Comparison of ENCODE assay signal across 10 mouse cellular contexts in the genomic region with DNA sequence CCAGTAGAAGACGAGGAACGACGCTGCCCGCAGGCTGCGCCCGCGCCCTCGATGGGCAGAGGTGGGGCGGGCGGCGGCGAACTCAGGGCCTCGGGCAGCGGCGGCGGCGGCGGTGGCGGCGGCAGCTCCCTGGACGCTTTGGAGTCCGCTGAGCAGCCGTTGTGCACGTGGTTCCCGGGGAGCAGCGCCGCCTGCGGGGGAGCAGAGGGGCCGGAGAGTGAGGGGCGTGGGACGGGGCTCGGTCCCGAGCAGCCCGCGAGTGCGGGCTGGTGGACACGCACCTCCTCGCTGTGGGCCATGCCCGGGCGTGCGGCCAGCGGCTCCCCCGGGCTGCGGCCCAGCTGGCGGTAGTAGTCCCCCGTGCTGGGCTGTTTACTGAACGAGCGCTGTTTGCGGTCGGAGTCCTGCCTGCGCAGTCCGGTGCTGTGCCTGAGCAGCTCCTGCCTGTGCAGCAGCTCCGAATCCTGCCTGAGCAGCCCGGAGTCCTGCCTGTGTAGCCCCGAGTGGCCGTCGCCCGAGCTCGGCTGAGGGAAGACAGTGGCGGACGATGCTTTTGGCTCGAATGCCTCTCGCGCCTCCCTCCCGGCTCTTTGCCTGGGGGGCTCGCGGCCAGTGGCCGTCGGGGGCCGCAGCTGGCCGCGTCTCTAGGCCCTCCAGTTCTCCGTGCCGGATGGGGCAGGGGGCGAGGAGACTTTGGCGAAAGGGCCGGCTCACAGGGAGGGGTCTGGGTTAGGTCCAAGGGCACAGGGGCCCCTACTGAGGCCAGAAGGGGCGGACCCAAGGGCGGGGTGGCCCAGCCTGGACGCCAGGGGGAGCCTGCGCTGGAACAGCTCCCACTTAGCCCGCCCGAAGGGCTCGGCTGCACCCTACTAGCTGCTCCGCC. TPM values are rescaled to one million over a fixed set of nuclear protein-coding genes. Genes with fewer than 3 reads are reported as not detected.
DNase-seq lines count a peak whose midpoint lies in the region; ATAC-seq and TF ChIP-seq lines count a peak whose summit lies in the region.
"Had no signal": no experiment of that assay in that cellular context is flagged by ENCODE, and none has a peak within 500 bp of the region (broad histone marks: within the 10 kb centered on the region; RNA-seq: fewer than 3 reads in every experiment).

No protein-coding gene starts in this region.

- intact Hi-C loops in heart, postnatal 36 days (cut with DNase I) = no loop called here

- no peak for TF ChIP-seq RAD21 in MEL (IDR thresholded peaks at IDR 0.05; ENCODE audit: low read depth, low read length)

- peak overlapping the region; percentile 68 for H3K9ac ChIP-seq in MEL (ENCODE audit: control insufficient read depth, low read depth, low read length, poor library complexity, severe bottlenecking)
- no peak overlapping the region; the same call in 1 of the 2 replicates for H3K9ac ChIP-seq in forebrain, embryonic 11.5 days (ENCODE audit: low read length)

- H3K4me2 ChIP-seq in forebrain, embryonic 11.5 days (ENCODE audit: low read depth, low read length, severe bottlenecking) = peak overlapping the region; percentile 49

- under 1% methylated on average over 81 of the region's 85 CpGs for WGBS in forebrain, embryonic 11.5 days

- H3K36me3 ChIP-seq in erythroblast, embryonic 14.5 days (ENCODE audit: control insufficient read depth) = no peaks in the 10 kb centered on the region
- H3K36me3 ChIP-seq in MEL (ENCODE audit: control insufficient read depth in 1 of 2, insufficient read depth in 2 of 2, low read length in 2 of 2) = no peaks in the 10 kb centered on the region
- no peaks in the 10 kb centered on the region for H3K36me3 ChIP-seq in forebrain, embryonic 11.5 days (ENCODE audit: control insufficient read depth, insufficient read depth, low read length)
- H3K36me3 ChIP-seq in megakaryocyte, embryonic 14.5 days (replicated peaks; ENCODE audit: low read length) = peaks cover 22% of the 10 kb centered on the region

- H3K4me3 ChIP-seq in erythroblast, embryonic 14.5 days (replicated peaks) = peak overlapping the region; percentile 45
- H3K4me3 ChIP-seq in MEL (ENCODE audit: control insufficient read depth in 1 of 2, insufficient read depth in 1 of 2, low read depth in 2 of 2, low read length in 2 of 2) = peak overlapping the region; percentile 64 to 68
- peak overlapping the region; percentile 28 for H3K4me3 ChIP-seq in forebrain, embryonic 11.5 days (ENCODE audit: low read depth, low read length)
- H3K4me3 ChIP-seq in megakaryocyte, embryonic 14.5 days (replicated peaks) = peak overlapping the region; percentile 92

- ATAC-seq in erythroblast, adult 5-6 weeks (replicated peaks; ENCODE audit: low FRiP score, poor library complexity, severe bottlenecking) = no peak
- ATAC-seq in forebrain, embryonic 11.5 days (replicated peaks; ENCODE audit: low FRiP score) = peak; percentile 49

- TF ChIP-seq CTCF in MEL (IDR thresholded peaks at IDR 0.05 in 2 of 3, conservative IDR thresholded peaks at IDR 0.05 in 1 of 3; ENCODE audit: control insufficient read depth in 1 of 3, insufficient read depth in 1 of 3, low read depth in 2 of 3, low read length in 3 of 3, poor library complexity in 1 of 3, severe bottlenecking in 1 of 3) = peak in 2 of 3 experiments; percentile 29 to 56; a peak in 4 of 6 replicates

- H3K79me2 ChIP-seq in MEL (ENCODE audit: control insufficient read depth, insufficient read depth, low read length, poor library complexity) = no peaks in the 10 kb centered on the region; the same call in 1 of the 2 replicates

- H3K4me1 ChIP-seq in erythroblast, embryonic 14.5 days (ENCODE audit: control insufficient read depth) = peaks cover 23% of the 10 kb centered on the region
- no peaks in the 10 kb centered on the region for H3K4me1 ChIP-seq in MEL (ENCODE audit: control insufficient read depth in 1 of 2, insufficient read depth in 2 of 2, low read length in 2 of 2)
- peaks cover 23% of the 10 kb centered on the region; the same call in 1 of the 2 replicates for H3K4me1 ChIP-seq in forebrain, embryonic 11.5 days (replicated peaks; ENCODE audit: control insufficient read depth, insufficient read depth, low read length)
- peaks cover 61% of the 10 kb centered on the region for H3K4me1 ChIP-seq in megakaryocyte, embryonic 14.5 days

- peaks cover 24% of the 10 kb centered on the region for H3K9me3 ChIP-seq in erythroblast, embryonic 14.5 days (ENCODE audit: control insufficient read depth, low read length)
- no peaks in the 10 kb centered on the region for H3K9me3 ChIP-seq in MEL (replicated peaks; ENCODE audit: insufficient read depth, low read length)
- H3K9me3 ChIP-seq in forebrain, embryonic 11.5 days (ENCODE audit: control insufficient read depth, low read length) = no peaks in the 10 kb centered on the region
- peaks cover 26% of the 10 kb centered on the region for H3K9me3 ChIP-seq in megakaryocyte, embryonic 14.5 days

- peaks cover 89% of the 10 kb centered on the region for H3K27me3 ChIP-seq in erythroblast, embryonic 14.5 days (ENCODE audit: control insufficient read depth)
- no peaks in the 10 kb centered on the region for H3K27me3 ChIP-seq in MEL (ENCODE audit: control insufficient read depth in 1 of 2, insufficient read depth in 2 of 2, low read length in 2 of 2)
- H3K27me3 ChIP-seq in forebrain, embryonic 11.5 days (ENCODE audit: control insufficient read depth, insufficient read depth, low read length) = peaks cover 87% of the 10 kb centered on the region
- H3K27me3 ChIP-seq in megakaryocyte, embryonic 14.5 days (replicated peaks) = peaks cover 91% of the 10 kb centered on the region

- no peak overlapping the region for H3K27ac ChIP-seq in MEL (ENCODE audit: control insufficient read depth, low read depth, low read length)
- H3K27ac ChIP-seq in forebrain, embryonic 11.5 days (ENCODE audit: low read depth, low read length) = no peak overlapping the region

- no peak for TF ChIP-seq EP300 in MEL (IDR thresholded peaks at IDR 0.05; ENCODE audit: low read depth in 1 of 2, low read length in 2 of 2)

- TF ChIP-seq POLR2A in MEL (IDR thresholded peaks at IDR 0.05; ENCODE audit: control insufficient read depth in 1 of 2, insufficient read depth in 1 of 2, low read depth in 1 of 2, low read length in 2 of 2, poor library complexity in 1 of 2) = no peak

- DNase-seq in MEL (ENCODE audit: low read depth, low spot score) = peak; percentile 53
- DNase-seq in forebrain, embryonic 11.5 days (ENCODE audit: low spot score) = peak; percentile 79
- DNase-seq in heart, postnatal 36 days = peak; percentile 68 to 73
- peak; percentile 79 to 88 for DNase-seq in kidney, postnatal 36 days
- DNase-seq in spleen, postnatal 4 days (ENCODE audit: low spot score in 2 of 2) = peak; percentile 59 to 83

RNA-seq across cellular contexts. Expression of a gene that starts 15.3 kb away (rescaled TPM):
- 0.37 and 0.81 TPM in 2 replicates for polyA plus RNA-seq in erythroblast, embryonic 14.5 days (2012)
- not detected in 2 replicates for total RNA-seq in erythroblast, adult 5-6 weeks (2015; ENCODE audit: low replicate concordance)
- not detected in 2 replicates for total RNA-seq in erythroblast, adult 5-6 weeks (2017; ENCODE audit: low replicate concordance)
- 0.49 and 1.1 TPM in 2 replicates for total RNA-seq in MEL (2012; rRNA removed)
- polyA plus RNA-seq in MEL (2012; ENCODE audit: insufficient read depth in 1 of 2, insufficient read length in 2 of 2, low read depth in 1 of 2, low replicate concordance in 2 of 2, missing spikeins in 1 of 2) = under 1 TPM in 1 of 2 experiments, not detected in 1; 0.97 TPM
- 0.49 TPM in 1 of 2 replicates, not detected in the other for polyA plus RNA-seq in forebrain, embryonic 11.5 days (2014; fragmentation: Nextera tagmentation; extraction: Ambion mirVana)
- 1 to 10 TPM in 1 of 2 experiments, under 1 TPM in 1; 0.81 to 3.2 TPM for total RNA-seq in heart, postnatal 36 days (2021)
- polyA plus RNA-seq in megakaryocyte, embryonic 14.5 days (2012; ENCODE audit: insufficient read depth, low replicate concordance) = 0.56 TPM in 1 of 2 replicates, not detected in the other
- total RNA-seq: G1E had no signal
- polyA plus RNA-seq: G1E had no signal

RNA-seq across cellular contexts. Expression of a gene that starts 21.2 kb away (rescaled TPM):
- polyA plus RNA-seq in erythroblast, embryonic 14.5 days (2012) = 0.08 and 0.11 TPM in 2 replicates
- total RNA-seq in erythroblast, adult 5-6 weeks (2015; ENCODE audit: low replicate concordance) = not detected in 2 replicates
- total RNA-seq in erythroblast, adult 5-6 weeks (2017; ENCODE audit: low replicate concordance) = 0.34 and 0.42 TPM in 2 replicates
- 4.5 and 5.0 TPM in 2 replicates for total RNA-seq in MEL (2012; rRNA removed)
- polyA plus RNA-seq in MEL (2012; ENCODE audit: insufficient read depth in 1 of 2, insufficient read length in 2 of 2, low read depth in 1 of 2, low replicate concordance in 2 of 2, missing spikeins in 1 of 2) = 10 to 100 TPM in 1 of 2 experiments, not detected in 1; 19.6 TPM
- 0.90 and 1.2 TPM in 2 replicates for polyA plus RNA-seq in forebrain, embryonic 11.5 days (2014; fragmentation: Nextera tagmentation; extraction: Ambion mirVana)
- total RNA-seq in heart, postnatal 36 days (2021) = 1 to 10 TPM; 1.8 to 2.7 TPM
- 9.3 and 14.4 TPM in 2 replicates for polyA plus RNA-seq in megakaryocyte, embryonic 14.5 days (2012; ENCODE audit: insufficient read depth, low replicate concordance)

RNA-seq across cellular contexts. Expression of a gene that starts 27.7 kb away (rescaled TPM):
- not detected in 2 replicates for polyA plus RNA-seq in erythroblast, embryonic 14.5 days (2012)
- total RNA-seq in erythroblast, adult 5-6 weeks (2015; ENCODE audit: low replicate concordance) = not detected in 2 replicates
- not detected in 2 replicates for total RNA-seq in erythroblast, adult 5-6 weeks (2017; ENCODE audit: low replicate concordance)
- 0.20 TPM in 1 of 2 replicates, not detected in the other for total RNA-seq in MEL (2012; rRNA removed)
- under 1 TPM in 1 of 2 experiments, not detected in 1; 0.28 TPM for polyA plus RNA-seq in MEL (2012; ENCODE audit: insufficient read depth in 1 of 2, insufficient read length in 2 of 2, low read depth in 1 of 2, low replicate concordance in 2 of 2, missing spikeins in 1 of 2)
- not detected in 2 replicates for polyA plus RNA-seq in forebrain, embryonic 11.5 days (2014; fragmentation: Nextera tagmentation; extraction: Ambion mirVana)
- not detected for total RNA-seq in heart, postnatal 36 days (2021)
- not detected in 2 replicates for polyA plus RNA-seq in megakaryocyte, embryonic 14.5 days (2012; ENCODE audit: insufficient read depth, low replicate concordance)
- total RNA-seq: layer of hippocampus, postnatal 25 days had no signal

RNA-seq across cellular contexts. Expression of a gene that starts 46.9 kb away (rescaled TPM):
- 0.40 and 0.51 TPM in 2 replicates for polyA plus RNA-seq in erythroblast, embryonic 14.5 days (2012)
- total RNA-seq in erythroblast, adult 5-6 weeks (2015; ENCODE audit: low replicate concordance) = 15.3 and 19.4 TPM in 2 replicates
- 5.2 and 9.7 TPM in 2 replicates for total RNA-seq in erythroblast, adult 5-6 weeks (2017; ENCODE audit: low replicate concordance)
- total RNA-seq in MEL (2012; rRNA removed) = 81.8 and 92.7 TPM in 2 replicates
- 100 to 1,000 TPM in 1 of 2 experiments, not detected in 1; 127 TPM for polyA plus RNA-seq in MEL (2012; ENCODE audit: insufficient read depth in 1 of 2, insufficient read length in 2 of 2, low read depth in 1 of 2, low replicate concordance in 2 of 2, missing spikeins in 1 of 2)
- 75.1 and 77.8 TPM in 2 replicates for polyA plus RNA-seq in forebrain, embryonic 11.5 days (2014; fragmentation: Nextera tagmentation; extraction: Ambion mirVana)
- 10 to 100 TPM; 58.7 to 59.1 TPM for total RNA-seq in heart, postnatal 36 days (2021)
- polyA plus RNA-seq in megakaryocyte, embryonic 14.5 days (2012; ENCODE audit: insufficient read depth, low replicate concordance) = 103 and 107 TPM in 2 replicates

RNA-seq across cellular contexts. Expression of a gene that starts 58.7 kb away (rescaled TPM):
- 9.9 and 10.0 TPM in 2 replicates for polyA plus RNA-seq in erythroblast, embryonic 14.5 days (2012)
- total RNA-seq in erythroblast, adult 5-6 weeks (2015; ENCODE audit: low replicate concordance) = 0.42 TPM in 1 of 2 replicates, not detected in the other
- total RNA-seq in erythroblast, adult 5-6 weeks (2017; ENCODE audit: low replicate concordance) = 1.4 and 2.0 TPM in 2 replicates
- total RNA-seq in MEL (2012; rRNA removed) = 9.6 and 10.8 TPM in 2 replicates
- 10 to 100 TPM in 1 of 2 experiments, not detected in 1; 19.6 TPM for polyA plus RNA-seq in MEL (2012; ENCODE audit: insufficient read depth in 1 of 2, insufficient read length in 2 of 2, low read depth in 1 of 2, low replicate concordance in 2 of 2, missing spikeins in 1 of 2)
- polyA plus RNA-seq in forebrain, embryonic 11.5 days (2014; fragmentation: Nextera tagmentation; extraction: Ambion mirVana) = 8.0 and 8.2 TPM in 2 replicates
- 10 to 100 TPM; 14.9 to 21.9 TPM for total RNA-seq in heart, postnatal 36 days (2021)
- polyA plus RNA-seq in megakaryocyte, embryonic 14.5 days (2012; ENCODE audit: insufficient read depth, low replicate concordance) = 3.6 and 5.5 TPM in 2 replicates

Comparison
In these comparisons a context has a peak if more than half of its experiments do, and no peak if none do; other contexts are left out.
1. H3K4me3 ChIP-seq: peak in every context shown above with its lines; median percentile 92 in megakaryocyte, embryonic 14.5 days; 66 in MEL; 45 in erythroblast, embryonic 14.5 days; 28 in forebrain, embryonic 11.5 days.